Mouse (Mus musculus): ENCODE data around the gene Zfp458.
"Not testable (repeated sequence)": the region's sequence is repeated elsewhere in the genome, so short reads cannot be mapped to it uniquely, and the experiment has no call there.

Gene Zfp458

GRCm38 (mm10) chr13:67278314-67278713 lies at the start of gene Zfp458:
Gene Zfp458 (minus strand): TSS chr13:67278466.
- no peak for DNase-seq (ENCODE audit: low spot score in 2 of 2)

- DNase-seq (ENCODE audit: low spot score in 2 of 2) = no peak
These were observed 28.5 kb upstream of the Zfp458 start for GRCm38 (mm10) chr13:67306718-67307117.

GRCm38 (mm10) chr13:67305822-67306672 lies 27.8 kb upstream of the Zfp458 start, which contains the start of gene Zfp457:
Gene Zfp457 (minus strand): TSS chr13:67306485.
- DNase-seq (ENCODE audit: low spot score in 2 of 2) = peak; percentile 75 to 84

- DNase-seq (ENCODE audit: low spot score in 2 of 2) = not testable (repeated sequence)
These were observed 8.7 kb downstream of the Zfp458 start for GRCm38 (mm10) chr13:67269383-67270065.

- peak; percentile 55 for DNase-seq (ENCODE audit: low spot score in 2 of 2)
These were observed 9.5 kb downstream of the Zfp458 start for GRCm38 (mm10) chr13:67268568-67269369.

GRCm38 (mm10) chr13:67214015-67214607 lies 64.2 kb downstream of the Zfp458 start:
- no peak for DNase-seq (ENCODE audit: low spot score in 2 of 2)

All from frontal cortex, postnatal 14 days (tissue).